Mouse (Mus musculus): Measurements from ENCODE around the gene Ercc2. TPM values are rescaled to one million over a fixed set of nuclear protein-coding genes. Genes with fewer than 3 reads are reported as not detected.

The Ercc2 gene
- total and polyA plus RNA-seq, 3 experiments, result 34.4 to 44.5 TPM; not detected in 1

DNA sequence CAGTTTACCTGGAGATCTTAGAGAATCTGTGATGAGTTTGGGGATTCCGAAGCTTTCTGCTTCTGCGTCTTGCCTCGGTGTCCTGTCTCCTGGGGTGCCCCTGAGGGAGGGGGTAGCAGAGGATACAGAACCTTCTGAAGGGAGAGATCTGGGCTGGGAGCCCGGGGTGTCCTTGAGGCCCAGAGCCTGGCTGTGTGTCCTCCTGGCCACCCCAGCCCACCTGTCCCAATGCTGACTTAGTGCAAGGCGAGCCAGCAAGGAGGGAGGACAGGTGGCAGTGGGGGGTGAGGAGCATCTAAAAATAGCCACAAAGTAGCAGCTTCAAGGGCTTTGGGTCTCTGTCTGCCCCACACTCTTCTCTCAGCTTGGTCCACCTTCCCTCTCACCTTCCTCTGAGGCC lies 30.0 kb downstream of the Ercc2 start:
- Histone ChIP-seq H3K36me3 (ENCODE audit: control insufficient read depth in 1 of 2, insufficient read depth in 2 of 2, low read length in 2 of 2) (no peaks in the 10 kb centered on the region), H3K27me3 (ENCODE audit: control insufficient read depth in 1 of 2, insufficient read depth in 2 of 2, low read length in 2 of 2) (peaks cover 0 to 2% of the 10 kb centered on the region in 2 experiments; a peak in 1 of 4 replicates), H3K79me2 (ENCODE audit: control insufficient read depth, insufficient read depth, low read length, poor library complexity) (no peaks in the 10 kb centered on the region), H3K4me3 (ENCODE audit: control insufficient read depth in 1 of 2, insufficient read depth in 1 of 2, low read depth in 2 of 2, low read length in 2 of 2) (no peak overlapping the region), H3K9ac (ENCODE audit: control insufficient read depth, low read depth, low read length, poor library complexity, severe bottlenecking) (no peak overlapping the region), H3K9me3 (replicated peaks; ENCODE audit: insufficient read depth, low read length) (no peaks in the 10 kb centered on the region), H3K27ac (ENCODE audit: control insufficient read depth, low read depth, low read length) (no peak overlapping the region), H3K4me1 (ENCODE audit: control insufficient read depth in 1 of 2, insufficient read depth in 2 of 2, low read length in 2 of 2) (no peaks in the 10 kb centered on the region)
- no peak for DNase-seq (ENCODE audit: low read depth, low spot score)
- no peak for TF ChIP-seq USF2 (IDR thresholded peaks at IDR 0.05; ENCODE audit: borderline replicate concordance in 1 of 2, insufficient read depth in 1 of 2, low read depth in 1 of 2, low read length in 2 of 2)
- no peak for TF ChIP-seq RCOR1 (IDR thresholded peaks at IDR 0.05; ENCODE audit: low read depth, low read length)

DNA sequence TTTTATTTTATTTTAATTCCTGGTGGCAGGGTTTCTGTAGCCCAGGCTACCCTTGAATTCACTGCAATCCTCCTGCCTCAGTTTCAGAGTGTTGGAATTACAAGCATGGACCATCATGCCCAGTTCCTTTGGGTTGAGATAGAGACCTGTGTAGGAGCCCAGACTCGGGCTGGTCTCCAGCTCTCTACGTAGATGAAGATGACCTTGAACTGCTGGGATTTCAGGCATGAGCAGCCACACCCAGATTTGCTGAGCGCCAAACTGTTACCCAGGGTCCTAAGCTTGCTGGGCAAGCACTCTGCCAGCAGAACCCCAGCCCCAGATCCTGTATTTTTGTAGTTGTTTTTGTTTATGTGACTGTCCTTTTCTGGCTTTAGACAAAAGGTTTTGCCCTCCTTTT lies 31.7 kb downstream of the Ercc2 start:
- H3K27me3 ChIP-seq (ENCODE audit: control insufficient read depth in 1 of 2, insufficient read depth in 2 of 2, low read length in 2 of 2), result peaks cover 0 to 2% of the 10 kb centered on the region in 2 experiments; a peak in 1 of 4 replicates
- H3K4me3 ChIP-seq (ENCODE audit: control insufficient read depth in 1 of 2, insufficient read depth in 1 of 2, low read depth in 2 of 2, low read length in 2 of 2), result no peak overlapping the region
- no peak for DNase-seq (ENCODE audit: low read depth, low spot score)
- no peaks in the 10 kb centered on the region for H3K36me3 ChIP-seq (ENCODE audit: control insufficient read depth in 1 of 2, insufficient read depth in 2 of 2, low read length in 2 of 2)
- TF ChIP-seq USF2 (IDR thresholded peaks at IDR 0.05; ENCODE audit: borderline replicate concordance in 1 of 2, insufficient read depth in 1 of 2, low read depth in 1 of 2, low read length in 2 of 2) (no peak), MEF2A (IDR thresholded peaks at IDR 0.05; ENCODE audit: extremely low read depth, insufficient replicate concordance, low read depth, low read length, poor library complexity, severe bottlenecking) (no peak), ZNF384 (IDR thresholded peaks at IDR 0.05; ENCODE audit: low read depth, low read length) (no peak), MAZ (IDR thresholded peaks at IDR 0.05; ENCODE audit: low read depth, low read length) (no peak)
- H3K9me3 ChIP-seq (replicated peaks; ENCODE audit: insufficient read depth, low read length), result no peaks in the 10 kb centered on the region
- H3K27ac ChIP-seq (ENCODE audit: control insufficient read depth, low read depth, low read length), result no peak overlapping the region
- no peaks in the 10 kb centered on the region for H3K4me1 ChIP-seq (ENCODE audit: control insufficient read depth in 1 of 2, insufficient read depth in 2 of 2, low read length in 2 of 2)
- no peak overlapping the region for H3K9ac ChIP-seq (ENCODE audit: control insufficient read depth, low read depth, low read length, poor library complexity, severe bottlenecking)
- no peaks in the 10 kb centered on the region for H3K79me2 ChIP-seq (ENCODE audit: control insufficient read depth, insufficient read depth, low read length, poor library complexity)

GRCm38 (mm10) chr7:19416590-19416989 lies 34.8 kb downstream of the Ercc2 start:
- Histone ChIP-seq H3K9me3 (replicated peaks; ENCODE audit: insufficient read depth, low read length) (no peaks in the 10 kb centered on the region), H3K27me3 (ENCODE audit: control insufficient read depth in 1 of 2, insufficient read depth in 2 of 2, low read length in 2 of 2) (no peaks in the 10 kb centered on the region), H3K9ac (ENCODE audit: control insufficient read depth, low read depth, low read length, poor library complexity, severe bottlenecking) (no peak overlapping the region), H3K36me3 (ENCODE audit: control insufficient read depth in 1 of 2, insufficient read depth in 2 of 2, low read length in 2 of 2) (0 out of 4 replicates have a peak, but pooled peaks cover 0 to 3% of the 10 kb centered on the region in 2 experiments), H3K4me3 (ENCODE audit: control insufficient read depth in 1 of 2, insufficient read depth in 1 of 2, low read depth in 2 of 2, low read length in 2 of 2) (no peak overlapping the region), H3K27ac (ENCODE audit: control insufficient read depth, low read depth, low read length) (no peak overlapping the region), H3K4me1 (ENCODE audit: control insufficient read depth in 1 of 2, insufficient read depth in 2 of 2, low read length in 2 of 2) (peaks cover 1 to 5% of the 10 kb centered on the region in 2 experiments; a peak in 3 of 4 replicates), H3K79me2 (ENCODE audit: control insufficient read depth, insufficient read depth, low read length, poor library complexity) (no peaks in the 10 kb centered on the region)
- no peak for TF ChIP-seq ELF1 (IDR thresholded peaks at IDR 0.05; ENCODE audit: low read depth, low read length)
- TF ChIP-seq SMC3 (IDR thresholded peaks at IDR 0.05; ENCODE audit: low read depth, low read length), result no peak
- TF ChIP-seq RAD21 (IDR thresholded peaks at IDR 0.05; ENCODE audit: low read depth, low read length), result no peak
- TF ChIP-seq MAX (IDR thresholded peaks at IDR 0.05; ENCODE audit: low read length), result no peak
- no peak for TF ChIP-seq HCFC1 (IDR thresholded peaks at IDR 0.05; ENCODE audit: low read depth, low read length)
- TF ChIP-seq POLR2AphosphoS2 (IDR thresholded peaks at IDR 0.05; ENCODE audit: low read length), result no peak
- TF ChIP-seq CHD2 (IDR thresholded peaks at IDR 0.05; ENCODE audit: low read length), result no peak
- no peak for TF ChIP-seq SIN3A (IDR thresholded peaks at IDR 0.05; ENCODE audit: low read length)
- no peak for DNase-seq (ENCODE audit: low read depth, low spot score)

Data from MEL (cell line).